Mouse (Mus musculus) neural tube, embryonic 15.5 days (tissue): ENCODE measurements around the gene Fbxl15. TPM values are rescaled to one million over a fixed set of nuclear protein-coding genes. Genes with fewer than 3 reads are reported as not detected.

Experiments used
- ATAC-seq: fragments of 200-750 bp; cut with Nextera tagmentation; 2 replicates; pipeline ENCODE4 v1.8.0; 2017; ENCODE audit warnings: mild to moderate bottlenecking, moderate TSS enrichment, moderate library complexity; ENCODE audit not compliant: low FRiP score
- H3K27ac ChIP-seq: fragments of 300-500 bp; sonication (generic); replicated peaks from 2 replicates; pipeline ENCODE4 v1.5.1; 2015; ENCODE audit warnings: mild to moderate bottlenecking, inconsistent platforms
- H3K27me3 ChIP-seq: fragments of 300-500 bp; sonication (generic); replicated peaks from 2 replicates; pipeline ENCODE4 v1.6.1; 2015; ENCODE audit warnings: inconsistent platforms
- H3K36me3 ChIP-seq: fragments of 300-500 bp; sonication (generic); 2 replicates; pipeline ENCODE4 v1.6.1; 2015; ENCODE audit warnings: inconsistent platforms
- H3K4me1 ChIP-seq: fragments of 300-500 bp; sonication (generic); 2 replicates; pipeline ENCODE4 v1.6.1; 2015; ENCODE audit warnings: inconsistent platforms
- H3K4me2 ChIP-seq: fragments of 300-500 bp; sonication (generic); 2 replicates; pipeline ENCODE4 v1.6.1; 2015; ENCODE audit warnings: inconsistent platforms, mild to moderate bottlenecking, moderate library complexity
- H3K4me3 ChIP-seq: fragments of 300-500 bp; sonication (generic); replicated peaks from 2 replicates; pipeline ENCODE4 v1.5.1; 2015; ENCODE audit warnings: mild to moderate bottlenecking, inconsistent platforms
- H3K9ac ChIP-seq: fragments of 300-500 bp; sonication (generic); replicated peaks from 2 replicates; pipeline ENCODE4 v1.6.1; 2015; ENCODE audit warnings: mild to moderate bottlenecking, inconsistent platforms
- H3K9me3 ChIP-seq: fragments of 300-500 bp; sonication (generic); replicated peaks from 2 replicates; pipeline ENCODE4 v1.6.1; 2016; ENCODE audit warnings: inconsistent platforms
- WGBS: fragments of 180-500 bp; shearing (Covaris S2); methylation state at CpG from one replicate; pipeline ENCODE4 v1.1.7; 2015; ENCODE audit warnings: mixed read lengths; 5-methylcytosine and 5-hydroxymethylcytosine counted together
- polyA plus RNA-seq: library from polyadenylated mRNA; unstranded; fragments of >200 nt; fragmentation: Nextera tagmentation; extraction: Ambion mirVana; gene quantifications from 2 replicates; pipeline ENCODE4 v1.2.1, GENCODE M21; 2015

Fbxl15 gene
- polyA plus RNA-seq, 1 experiment from 2014 or later: 52.3 TPM

DNA sequence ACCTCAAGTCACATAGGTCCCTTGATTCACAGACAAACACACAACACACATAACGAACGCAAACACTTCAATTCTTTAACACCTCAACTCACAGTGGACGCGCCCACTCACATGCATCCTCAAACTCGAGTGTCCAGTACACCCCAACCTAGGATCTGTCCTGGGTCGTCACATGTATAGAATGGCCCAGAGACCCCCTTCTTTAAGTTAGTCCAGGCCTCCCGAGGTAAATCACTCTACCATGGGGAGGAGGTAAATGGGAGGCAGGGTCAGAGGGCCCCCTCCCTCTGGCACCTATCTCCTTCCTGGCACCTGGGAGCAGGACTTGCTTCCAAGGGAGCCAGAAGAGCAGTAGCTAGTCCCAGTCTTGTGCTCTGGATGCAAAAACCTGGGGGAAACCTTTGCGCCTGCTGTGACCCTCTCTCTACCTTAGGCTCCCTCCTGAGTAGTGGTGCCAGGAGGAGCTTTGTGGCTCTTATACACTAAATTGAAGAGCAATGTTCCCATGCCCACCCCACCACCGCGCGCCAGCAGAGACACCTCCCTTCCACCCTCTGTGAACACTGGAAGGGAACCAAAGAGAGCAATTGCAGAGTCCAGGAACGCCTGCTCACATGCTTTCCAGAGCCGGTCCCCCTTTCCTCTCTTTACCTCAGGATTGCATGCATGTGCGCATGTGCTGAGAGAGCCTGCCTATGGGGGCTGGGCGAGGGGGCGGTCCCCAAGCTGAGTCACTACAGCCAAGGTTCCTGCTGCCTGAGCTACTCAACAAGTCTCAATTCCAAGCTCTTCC is 9.2 kb upstream of the Fbxl15 start:
- Histone ChIP-seq H3K4me2 (peak overlapping the region; percentile 75), H3K27ac (peak overlapping the region; percentile 72), H3K9ac (0 out of 2 replicates have a peak overlapping the region, but pooled peaks have one; percentile 62), H3K27me3 (peaks cover 57% of the 10 kb centered on the region), H3K36me3 (0 out of 2 replicates have a peak, but pooled peaks cover 5% of the 10 kb centered on the region), H3K4me3 (peak overlapping the region; percentile 56), H3K9me3 (no peaks in the 10 kb centered on the region), H3K4me1 (peaks cover 83% of the 10 kb centered on the region)
- ATAC-seq: peak; percentile 45
- 12% methylated on average over 16 of the region's 16 CpGs for WGBS

- Histone ChIP-seq H3K4me3 (no peak overlapping the region), H3K9ac (no peak overlapping the region), H3K9me3 (no peaks in the 10 kb centered on the region), H3K4me2 (no peak overlapping the region), H3K4me1 (peaks cover 95% of the 10 kb centered on the region), H3K27ac (no peak overlapping the region), H3K27me3 (peaks cover 53% of the 10 kb centered on the region), H3K36me3 (no peaks in the 10 kb centered on the region)
- WGBS: 88% methylated on average over 8 of the region's 8 CpGs
- ATAC-seq: no peak
Observed at GRCm38 (mm10) chr19:46320076-46320785, 7.8 kb upstream of the Fbxl15 start.

DNA sequence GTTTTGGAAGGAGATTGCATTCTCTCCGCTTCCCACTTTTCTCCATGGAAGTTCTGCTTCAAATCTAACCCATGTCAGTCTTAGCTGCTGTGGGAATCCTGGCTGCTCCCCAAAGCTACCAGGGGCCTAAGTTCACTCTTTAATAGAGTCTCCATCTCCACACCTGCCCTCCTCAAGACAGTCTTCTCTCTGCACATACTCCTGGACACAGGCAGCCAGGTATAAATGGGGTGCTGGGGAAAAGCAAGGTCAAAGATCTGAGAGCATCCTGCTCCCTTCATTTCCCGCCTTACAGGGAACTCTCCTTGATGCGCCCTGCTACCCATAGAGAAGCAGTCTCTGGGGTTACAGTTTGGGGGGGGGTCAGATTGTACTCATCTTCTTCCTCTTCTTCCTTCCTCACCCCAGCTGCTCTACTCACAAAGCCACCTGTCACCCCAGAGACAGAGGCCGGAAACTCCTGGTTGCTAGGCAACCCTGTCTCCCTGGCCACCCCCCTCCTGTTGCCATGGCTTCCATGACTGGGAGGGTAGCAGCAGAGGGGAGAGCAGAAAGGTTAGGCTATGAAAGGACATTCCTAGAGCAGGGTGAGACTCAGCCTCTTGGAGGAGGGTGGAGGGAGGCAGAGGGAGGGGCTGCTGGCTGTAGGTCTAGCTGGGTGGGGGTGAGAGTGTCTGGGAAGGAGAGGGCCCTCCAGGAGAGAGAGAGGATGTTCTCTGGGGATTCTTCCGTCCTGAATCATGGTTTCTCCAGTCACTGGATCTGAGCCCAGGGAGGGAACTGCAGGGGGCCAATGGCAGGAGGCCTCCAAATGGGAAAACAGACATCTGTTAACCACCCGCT is 6.7 kb upstream of the Fbxl15 start:
- Histone ChIP-seq H3K27me3 (peaks cover 42% of the 10 kb centered on the region), H3K9me3 (no peaks in the 10 kb centered on the region), H3K9ac (0 out of 2 replicates have a peak overlapping the region, but pooled peaks have one; percentile 5), H3K4me2 (peak overlapping the region; percentile 39), H3K4me3 (no peak overlapping the region), H3K27ac (peak overlapping the region; percentile 67), H3K4me1 (peaks cover 93% of the 10 kb centered on the region), H3K36me3 (no peaks in the 10 kb centered on the region)
- 17% methylated on average over 6 of the region's 6 CpGs for WGBS
- peak; percentile 15; the same call in 1 of the 2 replicates for ATAC-seq

GRCm38 (mm10) chr19:46322144-46322995 is 5.6 kb upstream of the Fbxl15 start:
- Histone ChIP-seq H3K4me1 (peaks cover 86% of the 10 kb centered on the region), H3K9ac (0 out of 2 replicates have a peak overlapping the region, but pooled peaks have one; percentile 9), H3K27ac (peak overlapping the region; percentile 67; the same call in 1 of the 2 replicates), H3K36me3 (no peaks in the 10 kb centered on the region), H3K9me3 (no peaks in the 10 kb centered on the region), H3K27me3 (peaks cover 31% of the 10 kb centered on the region), H3K4me2 (peak overlapping the region; percentile 39), H3K4me3 (no peak overlapping the region)
- ATAC-seq: no peak
- 60% methylated on average over 11 of the region's 11 CpGs for WGBS

- Histone ChIP-seq H3K4me2 (peak overlapping the region; percentile 11; the same call in 1 of the 2 replicates), H3K9me3 (no peaks in the 10 kb centered on the region), H3K9ac (no peak overlapping the region), H3K4me1 (peaks cover 85% of the 10 kb centered on the region), H3K36me3 (no peaks in the 10 kb centered on the region), H3K27ac (no peak overlapping the region), H3K4me3 (no peak overlapping the region), H3K27me3 (peaks cover 27% of the 10 kb centered on the region)
- no peak for ATAC-seq
- 83% methylated on average over 13 of the region's 13 CpGs for WGBS
Observed at GRCm38 (mm10) chr19:46322996-46323572, 4.9 kb upstream of the Fbxl15 start.

- no peak overlapping the region for H3K27ac ChIP-seq
- no peaks in the 10 kb centered on the region for H3K36me3 ChIP-seq
- no peak overlapping the region; the same call in 1 of the 2 replicates for H3K9ac ChIP-seq
- peak overlapping the region; percentile 99; the same call in 1 of the 2 replicates for H3K4me2 ChIP-seq
- peaks cover 79% of the 10 kb centered on the region for H3K4me1 ChIP-seq
- WGBS: 73% methylated on average over 5 of the region's 5 CpGs
- no peak for ATAC-seq
- H3K9me3 ChIP-seq: no peaks in the 10 kb centered on the region
- no peak overlapping the region for H3K4me3 ChIP-seq
- H3K27me3 ChIP-seq: peaks cover 24% of the 10 kb centered on the region
Observed at GRCm38 (mm10) chr19:46323716-46324115, 4.3 kb upstream of the Fbxl15 start.

DNA sequence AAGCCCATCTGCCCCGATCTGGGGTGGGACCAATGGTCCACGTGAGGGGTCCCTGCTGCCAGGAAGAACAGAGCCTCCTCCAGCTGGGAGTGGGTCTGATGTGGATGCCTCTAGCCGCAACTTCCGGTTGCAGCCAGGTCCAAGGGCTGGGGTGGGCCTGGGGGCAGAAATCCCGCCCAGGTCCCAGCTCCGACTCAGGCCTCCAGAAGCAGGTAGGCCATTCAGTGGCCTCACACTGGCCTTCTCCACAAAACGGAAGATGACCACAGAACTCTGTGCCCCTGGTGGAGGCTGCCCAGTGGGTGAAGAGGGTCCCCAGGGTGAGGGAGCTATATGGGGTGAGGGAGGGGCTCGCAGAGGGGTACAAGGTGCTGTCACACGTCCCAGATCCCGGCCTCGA is 3.6 kb upstream of the Fbxl15 start:
- peak overlapping the region; percentile 4; the same call in 1 of the 2 replicates for H3K9ac ChIP-seq
- 79% methylated on average over 11 of the region's 11 CpGs for WGBS
- peaks cover 78% of the 10 kb centered on the region for H3K4me1 ChIP-seq

DNA sequence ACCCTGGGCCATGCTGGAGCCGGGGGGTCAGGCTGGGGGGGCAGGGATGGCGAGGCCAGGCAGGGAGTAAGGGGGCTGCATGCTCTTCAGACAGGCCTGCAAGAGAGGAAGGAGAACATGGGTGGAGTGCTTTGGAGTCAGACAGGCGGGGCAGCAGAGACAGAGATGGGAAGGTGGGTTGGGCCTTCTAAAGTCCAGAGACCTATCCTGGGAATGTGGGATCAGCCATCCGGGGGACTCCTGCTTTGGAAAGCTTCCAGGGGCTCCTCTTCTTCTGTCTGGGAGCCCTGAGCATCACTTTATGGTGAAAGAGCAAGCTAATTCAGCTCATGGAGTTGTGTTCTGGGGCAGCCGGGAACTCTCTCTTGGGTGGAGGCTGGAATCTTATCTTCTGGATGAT is 3.1 kb upstream of the Fbxl15 start:
- WGBS: 79% methylated on average over 5 of the region's 5 CpGs
- Histone ChIP-seq H3K9ac (no peak overlapping the region; the same call in 1 of the 2 replicates), H3K27me3 (peaks cover 20% of the 10 kb centered on the region), H3K4me3 (peak overlapping the region; percentile 64), H3K4me2 (peak overlapping the region; percentile 99), H3K36me3 (no peaks in the 10 kb centered on the region), H3K27ac (no peak overlapping the region), H3K4me1 (peaks cover 78% of the 10 kb centered on the region), H3K9me3 (no peaks in the 10 kb centered on the region)
- no peak for ATAC-seq

More for the DNA sequence above, 3.6 kb upstream of the Fbxl15 start:
- no peaks in the 10 kb centered on the region for H3K36me3 ChIP-seq
- H3K27me3 ChIP-seq: peaks cover 24% of the 10 kb centered on the region
- H3K9me3 ChIP-seq: no peaks in the 10 kb centered on the region
- peak overlapping the region; percentile 99 for H3K4me2 ChIP-seq
- no peak for ATAC-seq
- H3K4me3 ChIP-seq: no peak overlapping the region; the same call in 1 of the 2 replicates
- H3K27ac ChIP-seq: no peak overlapping the region

GRCm38 (mm10) chr19:46326019-46326755 is 1.8 kb upstream of the Fbxl15 start:
- Histone ChIP-seq H3K9me3 (no peaks in the 10 kb centered on the region), H3K4me1 (peaks cover 75% of the 10 kb centered on the region), H3K36me3 (peaks cover 12% of the 10 kb centered on the region), H3K9ac (peak overlapping the region; percentile 64), H3K4me3 (peak overlapping the region; percentile 64), H3K27ac (peak overlapping the region; percentile 98), H3K4me2 (peak overlapping the region; percentile 99), H3K27me3 (peaks cover 11% of the 10 kb centered on the region; the same call in 1 of the 2 replicates)
- peak; percentile 11; the same call in 1 of the 2 replicates for ATAC-seq
- 2% methylated on average over 29 of the region's 29 CpGs for WGBS
